Mouse (Mus musculus): ENCODE measurements around the gene Myl12a.

GRCm38 (mm10) chr17:70989991-70990390 lies 12.7 kb downstream of the Myl12a start:
- TF ChIP-seq EP300 (IDR thresholded peaks at IDR 0.05; ENCODE audit: low read depth) (no peak), CTCF (IDR thresholded peaks at IDR 0.05; ENCODE audit: low read depth) (no peak)

Data from liver, postnatal 0 days (tissue).